In the genomic region with DNA sequence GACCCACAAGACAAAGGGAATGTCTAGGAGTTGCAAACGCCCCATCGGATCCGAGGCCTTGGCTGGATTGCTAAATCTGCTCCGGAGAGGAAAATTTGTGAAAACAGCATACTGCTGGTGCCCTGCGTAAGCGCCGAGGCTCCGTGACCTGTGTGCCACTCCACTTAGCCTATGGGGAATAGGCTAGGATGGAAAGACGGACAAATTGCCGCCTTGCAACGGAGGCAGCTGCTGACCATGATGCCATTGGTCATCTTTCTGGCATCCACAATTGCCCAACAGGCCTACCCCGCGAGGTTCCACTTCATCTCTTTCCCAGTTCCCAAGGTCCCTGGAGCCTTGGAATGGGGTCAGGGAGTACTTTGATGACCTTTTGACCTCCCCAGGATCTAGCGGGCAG, we compare ENCODE assay signal across 9 mouse cellular contexts. TPM values are rescaled to one million over a fixed set of nuclear protein-coding genes. Genes with fewer than 3 reads are reported as not detected.
A peak's percentile ranks its signal among the peaks of the same experiment; 100 is the strongest.
DNase-seq lines count a peak whose midpoint lies in the region; ATAC-seq and TF ChIP-seq lines count a peak whose summit lies in the region.
"Had no signal": no experiment of that assay in that cellular context is flagged by ENCODE, and none has a peak within 500 bp of the region (broad histone marks: within the 10 kb centered on the region; RNA-seq: fewer than 3 reads in every experiment).

No protein-coding gene starts in this region.

- H3K4me1 ChIP-seq in heart, adult 2 months (ENCODE audit: control insufficient read depth, insufficient read depth, low read length), result peaks cover 2% of the 10 kb centered on the region
- H3K4me1 ChIP-seq in E14TG2a.4 (replicated peaks; ENCODE audit: low read depth, low read length), result peaks cover 22% of the 10 kb centered on the region
- peaks cover 50% of the 10 kb centered on the region for H3K4me1 ChIP-seq in forebrain, embryonic 15.5 days
- H3K4me1 ChIP-seq in liver, postnatal 0 days (ENCODE audit: insufficient read depth), result peaks cover 18% of the 10 kb centered on the region

- TF ChIP-seq CTCF in heart, adult 2 months (IDR thresholded peaks at IDR 0.05), result no peak
- TF ChIP-seq CTCF in E14TG2a.4 (conservative IDR thresholded peaks at IDR 0.05; ENCODE audit: low read length), result no peak
- TF ChIP-seq CTCF in liver, postnatal 0 days (IDR thresholded peaks at IDR 0.05; ENCODE audit: low read depth), result no peak

- H3K4me3 ChIP-seq in heart, adult 2 months, result peak overlapping the region; percentile 69
- H3K4me3 ChIP-seq in E14TG2a.4 (replicated peaks; ENCODE audit: low read length), result peak overlapping the region; percentile 84
- peak overlapping the region; percentile 87 for H3K4me3 ChIP-seq in forebrain, embryonic 15.5 days
- H3K4me3 ChIP-seq in liver, postnatal 0 days (ENCODE audit: low read depth, low read length), result peak overlapping the region; percentile 62

- under 1% methylated on average over 14 of the region's 14 CpGs for whole genome bisulfite sequencing in heart, adult 2 months
- 2% methylated on average over 14 of the region's 14 CpGs for WGBS in forebrain, embryonic 15.5 days
- WGBS in liver, postnatal 0 days (ENCODE audit: insufficient replicate concordance), result 3% methylated on average over 14 of the region's 14 CpGs

- no peaks in the 10 kb centered on the region for H3K27me3 ChIP-seq in heart, adult 2 months (ENCODE audit: control insufficient read depth, insufficient read depth, low read length)
- peaks cover 27% of the 10 kb centered on the region for H3K27me3 ChIP-seq in E14TG2a.4 (ENCODE audit: insufficient read depth, low read length)
- H3K27me3 ChIP-seq in forebrain, embryonic 15.5 days, result no peaks in the 10 kb centered on the region
- H3K27me3 ChIP-seq in liver, postnatal 0 days (ENCODE audit: insufficient read depth, low read length), result no peaks in the 10 kb centered on the region

- H3K36me3 ChIP-seq in heart, adult 2 months (ENCODE audit: control insufficient read depth, insufficient read depth, low read length), result no peaks in the 10 kb centered on the region
- H3K36me3 ChIP-seq in E14TG2a.4 (ENCODE audit: insufficient read depth, low read length), result peaks cover 47% of the 10 kb centered on the region
- H3K36me3 ChIP-seq in forebrain, embryonic 15.5 days, result peaks cover 7% of the 10 kb centered on the region; the same call in 1 of the 2 replicates
- H3K36me3 ChIP-seq in liver, postnatal 0 days (replicated peaks; ENCODE audit: insufficient read depth, low read length), result no peaks in the 10 kb centered on the region
- H3K36me3 ChIP-seq: G1E had no signal

- peak overlapping the region; percentile 87 for H3K4me2 ChIP-seq in forebrain, embryonic 15.5 days (replicated peaks)
- peak overlapping the region; percentile 79 for H3K4me2 ChIP-seq in liver, postnatal 0 days (ENCODE audit: low read depth, low read length)

- intact Hi-C loops in heart, adult 2 months (cut with DNase I), result no loop called here

- TF ChIP-seq EP300 in heart, adult 2 months (IDR thresholded peaks at IDR 0.05; ENCODE audit: insufficient read depth, low read depth, low read length), result no peak
- TF ChIP-seq EP300 in liver, postnatal 0 days (IDR thresholded peaks at IDR 0.05; ENCODE audit: low read depth), result no peak

- ATAC-seq in forebrain, embryonic 15.5 days (replicated peaks), result no peak
- peak; percentile 24; the same call in 1 of the 2 replicates for ATAC-seq in liver, postnatal 0 days
- no peak for ATAC-seq in activated CD4-positive, CD25-positive, alpha-beta regulatory T cell, adult 4 months

- TF ChIP-seq POLR2A in heart, adult 2 months (IDR thresholded peaks at IDR 0.05; ENCODE audit: insufficient read depth, low read depth, low read length), result no peak

- H3K9me3 ChIP-seq in E14TG2a.4 (ENCODE audit: low read length), result no peaks in the 10 kb centered on the region
- no peaks in the 10 kb centered on the region for H3K9me3 ChIP-seq in forebrain, embryonic 15.5 days
- no peaks in the 10 kb centered on the region for H3K9me3 ChIP-seq in liver, postnatal 0 days (ENCODE audit: low read length)

- DNase-seq in heart, adult 2 months, result no peak
- DNase-seq in heart, adult 8-10 months (ENCODE audit: low spot score), result no peak
- DNase-seq in liver, postnatal 0 days, result no peak
- no peak for DNase-seq in layer of hippocampus, adult 18-20 months (ENCODE audit: low spot score in 2 of 2)
- no peak for DNase-seq in gastrocnemius, adult 8-10 months (ENCODE audit: low spot score in 2 of 2)

- no peak overlapping the region for H3K27ac ChIP-seq in heart, adult 2 months
- H3K27ac ChIP-seq in forebrain, embryonic 15.5 days (replicated peaks), result no peak overlapping the region
- no peak overlapping the region for H3K27ac ChIP-seq in liver, postnatal 0 days (ENCODE audit: low read depth)

- no peaks in the 10 kb centered on the region for H3K79me2 ChIP-seq in heart, adult 2 months (replicated peaks; ENCODE audit: control insufficient read depth, insufficient read depth, low read length)

- no peak overlapping the region for H3K9ac ChIP-seq in heart, adult 2 months (ENCODE audit: low read depth, low read length)
- peak overlapping the region; percentile 46 for H3K9ac ChIP-seq in forebrain, embryonic 15.5 days (replicated peaks)
- H3K9ac ChIP-seq in liver, postnatal 0 days (replicated peaks), result peak overlapping the region; percentile 26

RNA-seq across cellular contexts. Expression of a gene that starts 0.8 kb away (rescaled TPM):
- under 1 TPM in 1 of 2 experiments, not detected in 1; 0.75 TPM for total RNA-seq in heart, adult 2 months (2021)
- polyA plus RNA-seq in heart, adult 2 months (2012; rRNA removed), result 0.45 and 0.73 TPM in 2 replicates
- 1 to 10 TPM in 1 of 4 experiments, under 1 TPM in 2, not detected in 1; 0.41 to 1.4 (median 0.65) TPM for total RNA-seq in heart, adult 8-10 months (2022)
- 80.9 and 88.0 TPM in 2 replicates for polyA plus RNA-seq in forebrain, embryonic 15.5 days (2015; fragmentation: Nextera tagmentation; extraction: Ambion mirVana)
- 7.0 and 7.4 TPM in 2 replicates for polyA plus RNA-seq in liver, postnatal 0 days (2015; fragmentation: Nextera tagmentation; extraction: Ambion mirVana)
- total RNA-seq in layer of hippocampus, adult 18-20 months (2021), result not detected
- 1 to 10 TPM; 9.5 to 9.7 TPM for polyA plus RNA-seq in activated CD4-positive, CD25-positive, alpha-beta regulatory T cell, adult 4 months (2017; shearing (Covaris generic))
- not detected for total RNA-seq in gastrocnemius, adult 8-10 months (2022)
- total RNA-seq: G1E had no signal
- polyA plus RNA-seq: G1E had no signal

RNA-seq across cellular contexts. Expression of a gene that starts 5.3 kb away (rescaled TPM):
- total RNA-seq in heart, adult 2 months (2021), result not detected
- 0.04 TPM in 1 of 2 replicates, not detected in the other for polyA plus RNA-seq in heart, adult 2 months (2012; rRNA removed)
- under 1 TPM in 1 of 4 experiments, not detected in 3; 0.13 TPM for total RNA-seq in heart, adult 8-10 months (2022)
- 0.23 and 0.42 TPM in 2 replicates for polyA plus RNA-seq in forebrain, embryonic 15.5 days (2015; fragmentation: Nextera tagmentation; extraction: Ambion mirVana)
- 0.05 and 0.11 TPM in 2 replicates for polyA plus RNA-seq in liver, postnatal 0 days (2015; fragmentation: Nextera tagmentation; extraction: Ambion mirVana)
- total RNA-seq in layer of hippocampus, adult 18-20 months (2021), result not detected
- under 1 TPM in 1 of 2 experiments, not detected in 1; 0.33 TPM for polyA plus RNA-seq in activated CD4-positive, CD25-positive, alpha-beta regulatory T cell, adult 4 months (2017; shearing (Covaris generic))
- not detected for total RNA-seq in gastrocnemius, adult 8-10 months (2022)
- polyA plus RNA-seq: G1E had no signal
